Mouse (Mus musculus) adrenal gland, postnatal 36 days (tissue): ENCODE measurements around the gene Olfr1512. TPM values are rescaled to one million over a fixed set of nuclear protein-coding genes. Genes with fewer than 3 reads are reported as not detected.
"Not testable (repeated sequence)": the region's sequence is repeated elsewhere in the genome, so short reads cannot be mapped to it uniquely, and the experiment has no call there.

ENCODE experiments used
- DNase-seq, 2 experiments: peaks; one replicate each; pipeline ENCODE4 v3.0.0; 2021; ENCODE audit warnings: mixed read lengths in 1 of 2
- long read RNA-seq, 2 experiments: library from polyadenylated mRNA; stranded (forward); transcript quantifications; one replicate each; pipeline ENCODE4 v2.0.0; 2021; ENCODE audit warnings: borderline sequencing depth in 2 of 2
- total RNA-seq, 2 experiments: library from RNA; stranded (reverse); gene quantifications; 2 replicates each; pipeline ENCODE4 v1.2.3; 2021

Gene Olfr1512
- total RNA-seq: not detected
- long read RNA-seq, experiment 1: 0 reads
- long read RNA-seq, experiment 2: 0 reads

- no peak for DNase-seq
Observed at GRCm38 (mm10) chr14:52379068-52379467, at the start of gene Olfr1512. Gene Olfr1512, minus strand, starts transcription at chr14:52379168.

- no peak for DNase-seq
Observed at GRCm38 (mm10) chr14:52427686-52428085, 48.7 kb upstream of the Olfr1512 start.

- DNase-seq: no peak
Observed at GRCm38 (mm10) chr14:52414273-52414672, 35.3 kb upstream of the Olfr1512 start, which contains the start of gene Olfr1510. Gene Olfr1510, minus strand, starts transcription at chr14:52414373.

- not testable (repeated sequence) for DNase-seq
Observed at GRCm38 (mm10) chr14:52410142-52410919, 31.4 kb upstream of the Olfr1512 start.

GRCm38 (mm10) chr14:52397279-52397678 is 18.3 kb upstream of the Olfr1512 start, which contains the start of gene Olfr1511:
Gene Olfr1511, minus strand, starts transcription at chr14:52397379.
- no peak for DNase-seq

- DNase-seq: not testable (repeated sequence)
Observed at GRCm38 (mm10) chr14:52390084-52390848, 11.3 kb upstream of the Olfr1512 start.

GRCm38 (mm10) chr14:52368741-52369140 is 10.2 kb downstream of the Olfr1512 start:
- DNase-seq: no peak

GRCm38 (mm10) chr14:52356308-52356707 is 22.7 kb downstream of the Olfr1512 start, which contains the start of gene Olfr1513:
Gene Olfr1513, minus strand, starts transcription at chr14:52356408.
- DNase-seq: no peak

- no peak for DNase-seq
Observed at GRCm38 (mm10) chr14:52339512-52339852, 39.5 kb downstream of the Olfr1512 start.

- DNase-seq: peak; percentile 36 to 71
Observed at GRCm38 (mm10) chr14:52338751-52339511, 40.0 kb downstream of the Olfr1512 start.

GRCm38 (mm10) chr14:52332171-52332570 is 46.8 kb downstream of the Olfr1512 start:
- DNase-seq: no peak

GRCm38 (mm10) chr14:52331069-52331750 is 47.8 kb downstream of the Olfr1512 start:
- no peak for DNase-seq

GRCm38 (mm10) chr14:52327910-52328812 is 50.8 kb downstream of the Olfr1512 start, which contains the start of gene Sall2:
Gene Sall2, minus strand, starts transcription at chr14:52328762.
- no peak for DNase-seq

GRCm38 (mm10) chr14:52327375-52327901 is 51.5 kb downstream of the Olfr1512 start:
- DNase-seq: no peak

GRCm38 (mm10) chr14:52325890-52326289 is 53.1 kb downstream of the Olfr1512 start:
- DNase-seq: no peak

Other genes with a start within 250 kb of the Olfr1512 start
- 10 to 100 TPM; 55.2 to 59.7 TPM for gene Supt16, start 181.8 kb downstream of the Olfr1512 start, total RNA-seq
- gene Chd8, start 121.4 kb downstream of the Olfr1512 start, total RNA-seq: 10 to 100 TPM; 90.1 to 92.4 TPM
- 10 to 100 TPM; 55.3 to 70.4 TPM for gene Tox4, start 100.0 kb downstream of the Olfr1512 start, total RNA-seq
- gene Rab2b, start 99.6 kb downstream of the Olfr1512 start, total RNA-seq: 10 to 100 TPM; 38.2 to 45.1 TPM
- gene Mettl3, start 74.0 kb downstream of the Olfr1512 start, total RNA-seq: 10 to 100 TPM; 36.1 to 47.3 TPM
- gene Sall2, start 50.4 kb downstream of the Olfr1512 start, total RNA-seq: 1 to 10 TPM; 6.7 to 7.5 TPM
- not detected for gene Olfr1513, start 22.8 kb downstream of the Olfr1512 start, total RNA-seq
- not detected for gene Olfr1511, start 18.2 kb upstream of the Olfr1512 start, total RNA-seq
- not detected for gene Olfr1510, start 35.2 kb upstream of the Olfr1512 start, total RNA-seq
- gene Olfr1509, start 63.8 kb upstream of the Olfr1512 start, total RNA-seq: not detected
- gene Olfr1508, start 88.3 kb upstream of the Olfr1512 start, total RNA-seq: not detected
- not detected for gene Olfr1507, start 116.6 kb upstream of the Olfr1512 start, total RNA-seq